Mouse (Mus musculus) kidney, embryonic 15.5 days (tissue): ENCODE data around the gene Tgm5. TPM values are rescaled to one million over a fixed set of nuclear protein-coding genes. Genes with fewer than 3 reads are reported as not detected.
A peak's percentile ranks its signal among the peaks of the same experiment; 100 is the strongest.
"Not testable (repeated sequence)": the region's sequence is repeated elsewhere in the genome, so short reads cannot be mapped to it uniquely, and the experiment has no call there.

Experiments used
- ATAC-seq: fragments of 200-750 bp; cut with Nextera tagmentation; replicated peaks from 2 replicates; pipeline ENCODE4 v1.8.0; 2017; ENCODE audit warnings: moderate TSS enrichment; ENCODE audit not compliant: low FRiP score
- H3K27ac ChIP-seq: fragments of 300-500 bp; sonication (generic); 2 replicates; pipeline ENCODE4 v1.5.1; 2015; ENCODE audit warnings: mild to moderate bottlenecking, inconsistent platforms
- H3K27me3 ChIP-seq: fragments of 300-500 bp; sonication (generic); 2 replicates; pipeline ENCODE4 v1.6.1; 2015; ENCODE audit warnings: inconsistent platforms
- H3K36me3 ChIP-seq: fragments of 300-500 bp; sonication (generic); 2 replicates; pipeline ENCODE4 v1.6.1; 2015; ENCODE audit warnings: inconsistent platforms
- H3K4me1 ChIP-seq: fragments of 300-500 bp; sonication (generic); 2 replicates; pipeline ENCODE4 v1.6.1; 2015; ENCODE audit warnings: inconsistent platforms
- H3K4me2 ChIP-seq: fragments of 300-500 bp; sonication (generic); 2 replicates; pipeline ENCODE4 v1.6.1; 2015; ENCODE audit warnings: moderate library complexity, mild to moderate bottlenecking, inconsistent platforms
- H3K4me3 ChIP-seq: fragments of 300-500 bp; sonication (generic); replicated peaks from 2 replicates; pipeline ENCODE4 v1.5.1; 2015; ENCODE audit warnings: mild to moderate bottlenecking, inconsistent platforms
- H3K9ac ChIP-seq: fragments of 300-500 bp; sonication (generic); 2 replicates; pipeline ENCODE4 v1.6.1; 2015; ENCODE audit warnings: mild to moderate bottlenecking, inconsistent platforms
- H3K9me3 ChIP-seq: fragments of 300-500 bp; sonication (generic); replicated peaks from 2 replicates; pipeline ENCODE4 v1.6.1; 2016; ENCODE audit warnings: inconsistent platforms
- WGBS: fragments of 180-500 bp; shearing (Covaris S2); methylation state at CpG from one replicate; pipeline ENCODE4 v1.1.7; 2015; ENCODE audit warnings: mixed read lengths; 5-methylcytosine and 5-hydroxymethylcytosine counted together
- polyA plus RNA-seq: library from polyadenylated mRNA; unstranded; fragments of >200 nt; fragmentation: Nextera tagmentation; extraction: Ambion mirVana; gene quantifications from 2 replicates; pipeline ENCODE4 v1.2.1, GENCODE M21; 2015

Tgm5 gene
- 6.8 and 7.8 TPM in 2 replicates for polyA plus RNA-seq

DNA sequence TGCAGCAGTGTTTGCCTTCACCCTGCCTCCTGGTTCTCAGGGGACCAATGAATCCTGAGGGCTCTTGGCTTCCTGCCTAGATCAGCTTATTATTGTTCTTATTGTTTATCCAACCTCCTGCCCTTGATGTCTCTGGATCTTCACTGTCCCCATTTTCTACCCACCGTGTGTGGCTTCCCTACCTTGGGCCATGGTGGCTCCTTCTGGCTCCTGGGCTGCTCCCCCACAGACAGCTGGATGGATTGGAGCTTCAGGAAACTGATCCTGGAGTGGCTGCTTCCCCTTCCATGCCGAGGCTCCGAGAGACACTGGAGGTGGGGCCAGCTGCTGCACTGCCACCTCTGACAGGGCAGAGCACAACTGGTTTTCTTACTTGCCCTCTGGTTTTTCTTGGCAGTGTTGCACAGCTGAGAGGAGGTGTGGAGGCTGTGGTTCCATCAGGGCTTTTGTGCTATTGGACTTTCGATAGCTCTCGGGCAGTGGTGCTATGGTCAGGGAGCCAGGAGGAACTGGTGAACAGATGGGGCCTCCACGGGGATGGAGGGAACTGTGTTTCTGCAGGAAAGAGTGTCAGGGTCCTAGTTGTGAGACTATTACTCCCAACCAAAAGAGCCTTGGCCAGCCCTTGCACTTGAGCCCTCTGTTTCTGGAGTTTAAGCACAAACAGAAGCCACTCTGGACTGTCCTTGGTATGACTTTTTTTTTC lies at the start of gene Tgm5:
Gene Tgm5 (minus strand): TSS at position 362 of the 706 bp plus-strand sequence.
- ATAC-seq: 0 out of 2 replicates have a peak, but pooled peaks have one; percentile 25
- no peak within 1 kb of the TSS for H3K9ac ChIP-seq
- WGBS: 26% methylated on average over 6 of the region's 6 CpGs

DNA sequence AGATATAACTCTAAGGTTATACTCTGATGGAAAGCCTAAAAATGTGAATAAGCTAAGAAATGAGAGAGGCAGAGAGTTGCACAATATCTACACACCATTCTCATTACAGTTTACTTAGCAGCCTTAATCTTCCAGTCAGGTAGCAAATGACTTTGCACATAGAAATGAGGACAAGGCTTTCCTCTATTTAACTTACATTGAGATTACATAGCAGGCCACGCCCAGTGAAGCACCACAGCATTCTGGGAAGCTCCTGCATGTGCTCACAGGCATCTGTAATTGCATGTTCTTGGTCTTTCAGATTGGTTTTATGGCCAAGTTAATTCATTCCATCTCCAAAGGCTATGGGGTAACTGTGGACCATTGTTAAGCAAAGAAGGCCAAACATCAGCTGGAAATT lies 47.2 kb upstream of the Tgm5 start:
- Histone ChIP-seq H3K9me3 (no peaks in the 10 kb centered on the region), H3K4me1 (no peaks in the 10 kb centered on the region), H3K27me3 (no peaks in the 10 kb centered on the region), H3K36me3 (peaks cover 9% of the 10 kb centered on the region; the same call in 1 of the 2 replicates), H3K4me2 (no peak overlapping the region), H3K27ac (no peak overlapping the region), H3K9ac (no peak overlapping the region), H3K4me3 (no peak overlapping the region)
- WGBS: 74% methylated on average over 1 of the region's 1 CpGs
- ATAC-seq: no peak

More for the DNA sequence above, at the start of gene Tgm5:
- Histone ChIP-seq H3K4me2 (0 out of 2 replicates have a peak within 1 kb of the TSS, but pooled peaks have one; percentile 17), H3K4me1 (peaks cover 11% of the 10 kb centered on the region), H3K36me3 (no peaks in the 10 kb centered on the region), H3K27ac (peak within 1 kb of the TSS; percentile 55), H3K4me3 (no peak within 1 kb of the TSS), H3K9me3 (no peaks in the 10 kb centered on the region), H3K27me3 (no peaks in the 10 kb centered on the region)

DNA sequence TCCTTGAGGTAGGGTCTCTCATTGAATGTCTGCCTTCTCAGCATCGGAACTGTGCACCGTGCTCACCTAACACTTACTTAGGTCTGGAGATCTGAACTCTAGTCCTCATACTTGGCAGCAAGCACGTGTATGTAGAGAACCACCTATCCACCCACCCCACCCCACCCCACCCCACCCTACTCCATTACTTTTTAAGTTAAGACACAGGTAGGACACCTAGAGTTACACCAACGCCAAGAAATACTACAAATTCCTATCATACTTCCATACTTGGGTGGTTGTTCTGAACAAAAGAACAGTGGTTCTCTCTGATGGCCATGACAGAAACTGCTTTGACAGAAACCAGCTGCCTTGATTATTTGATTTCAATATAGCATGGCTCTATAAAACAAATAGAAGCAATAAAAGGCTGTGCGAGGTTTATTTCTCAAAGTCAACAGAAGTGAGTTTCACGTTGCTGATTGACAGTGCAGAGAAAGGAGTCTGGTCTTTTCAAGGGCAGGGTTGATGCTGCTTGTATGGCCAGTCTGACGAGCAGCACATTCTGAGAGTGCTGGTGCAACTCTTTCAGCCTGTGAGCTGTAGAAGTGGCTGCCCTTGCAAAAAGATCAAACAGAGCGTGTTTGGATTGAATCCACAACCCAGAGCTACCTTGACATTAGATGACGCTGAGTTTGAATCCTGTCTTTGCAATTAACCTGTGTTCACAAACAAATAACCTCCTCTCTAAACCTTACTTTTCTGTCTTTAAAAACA lies 43.4 kb upstream of the Tgm5 start:
- no peak overlapping the region for H3K4me3 ChIP-seq
- H3K4me1 ChIP-seq: no peaks in the 10 kb centered on the region
- 68% methylated on average over 9 of the region's 9 CpGs for WGBS
- H3K27me3 ChIP-seq: no peaks in the 10 kb centered on the region
- H3K9me3 ChIP-seq: no peaks in the 10 kb centered on the region
- no peaks in the 10 kb centered on the region for H3K36me3 ChIP-seq
- no peak overlapping the region for H3K9ac ChIP-seq
- H3K4me2 ChIP-seq: no peak overlapping the region
- no peak overlapping the region for H3K27ac ChIP-seq
- no peak for ATAC-seq

DNA sequence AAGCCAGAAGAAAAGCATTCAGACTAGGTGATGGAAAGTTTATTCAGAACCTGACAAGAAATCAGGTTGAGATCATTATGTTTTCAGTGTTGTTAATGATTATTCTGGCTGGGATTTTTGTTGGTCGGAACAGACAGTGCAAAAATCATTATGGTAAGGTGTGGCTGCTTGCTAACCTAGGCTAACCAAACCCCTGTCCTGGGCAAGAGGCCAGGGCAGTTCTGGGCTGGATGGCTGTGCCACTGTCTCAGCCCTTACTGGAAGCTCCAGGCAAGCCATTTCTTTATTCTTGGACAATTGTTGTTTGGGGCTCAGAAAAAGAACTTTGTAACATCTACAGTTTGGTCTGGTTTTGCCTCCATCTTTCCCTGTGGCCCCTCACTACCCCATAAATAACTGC lies 41.9 kb upstream of the Tgm5 start:
- no peaks in the 10 kb centered on the region for H3K36me3 ChIP-seq
- no peak overlapping the region for H3K9ac ChIP-seq
- no peak overlapping the region for H3K4me2 ChIP-seq
- ATAC-seq: no peak
- no peaks in the 10 kb centered on the region for H3K4me1 ChIP-seq
- no peak overlapping the region for H3K27ac ChIP-seq
- 81% methylated on average over 1 of the region's 1 CpGs for WGBS
- no peak overlapping the region for H3K4me3 ChIP-seq
- no peaks in the 10 kb centered on the region for H3K27me3 ChIP-seq
- no peaks in the 10 kb centered on the region for H3K9me3 ChIP-seq

DNA sequence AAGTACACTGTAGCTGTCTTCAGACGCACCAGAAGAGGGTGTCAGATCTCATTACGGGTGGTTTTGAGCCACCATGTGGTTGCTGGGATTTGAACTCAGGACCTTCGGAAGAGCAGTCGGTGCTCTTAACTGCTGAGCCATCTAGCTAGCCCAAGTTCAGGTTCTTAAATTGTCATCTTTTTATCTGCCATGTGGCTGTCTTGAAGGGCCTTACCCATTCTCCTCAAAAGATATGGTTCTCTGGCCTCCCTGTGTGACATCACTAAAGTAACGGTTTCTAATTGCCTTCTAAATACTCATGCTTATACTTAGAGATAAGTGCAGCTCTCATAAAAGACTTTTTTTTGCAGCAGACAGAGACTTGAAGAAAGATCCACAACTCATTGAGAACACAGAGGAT lies 40.7 kb upstream of the Tgm5 start:
- ATAC-seq, H3K36me3 ChIP-seq: not testable (repeated sequence)
- 92% methylated on average over 5 of the region's 5 CpGs for WGBS

DNA sequence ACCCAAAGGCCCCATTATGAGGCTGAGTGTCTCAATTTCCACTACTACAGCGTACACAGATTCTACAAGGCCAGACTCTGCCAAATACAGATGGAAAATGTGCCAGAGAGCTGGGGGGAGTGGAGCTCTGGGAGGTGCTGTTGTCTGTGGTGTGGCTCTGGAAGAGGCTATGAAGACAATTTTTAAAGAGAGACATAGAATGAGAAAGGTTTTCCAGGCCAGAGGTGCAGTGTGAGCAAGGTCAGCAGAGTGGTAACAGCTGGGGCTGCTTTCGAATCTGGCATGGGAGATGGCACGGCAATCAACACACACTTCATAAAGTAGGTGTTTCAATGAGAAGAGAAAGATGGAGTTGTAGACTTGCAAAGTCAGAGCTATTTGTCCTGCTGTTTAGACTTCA lies 33.6 kb upstream of the Tgm5 start:
- H3K4me1 ChIP-seq: peaks cover 3% of the 10 kb centered on the region; the same call in 1 of the 2 replicates
- 80% methylated on average over 3 of the region's 3 CpGs for WGBS
- H3K4me3 ChIP-seq: no peak overlapping the region
- H3K4me2 ChIP-seq: no peak overlapping the region
- no peak overlapping the region for H3K27ac ChIP-seq
- no peaks in the 10 kb centered on the region; the same call in 1 of the 2 replicates for H3K27me3 ChIP-seq
- ATAC-seq: no peak
- H3K36me3 ChIP-seq: no peaks in the 10 kb centered on the region
- no peak overlapping the region for H3K9ac ChIP-seq
- no peaks in the 10 kb centered on the region for H3K9me3 ChIP-seq

More for the DNA sequence above, 40.7 kb upstream of the Tgm5 start:
- not testable (repeated sequence) for H3K4me3 ChIP-seq, H3K9ac ChIP-seq, H3K4me1 ChIP-seq, H3K9me3 ChIP-seq, H3K4me2 ChIP-seq, H3K27me3 ChIP-seq, H3K27ac ChIP-seq

DNA sequence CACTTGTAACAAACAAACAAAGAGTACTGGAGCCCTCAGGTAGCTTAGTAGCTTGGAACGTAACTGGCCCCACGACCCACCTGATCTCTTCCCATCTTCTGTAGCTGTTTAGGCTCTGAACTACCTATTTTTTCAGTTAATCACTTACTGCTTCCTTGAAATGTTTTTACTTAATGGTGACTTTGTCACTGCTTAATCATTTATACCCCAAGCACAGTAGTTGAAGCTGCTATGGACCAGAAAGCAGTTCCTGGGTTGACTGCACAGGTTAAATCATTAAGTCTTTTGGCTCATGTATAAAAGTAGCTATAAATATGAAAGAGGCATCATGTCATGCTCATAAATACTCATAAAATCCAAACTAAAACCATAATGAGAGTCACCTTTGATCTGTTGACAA lies 29.8 kb upstream of the Tgm5 start:
- Histone ChIP-seq H3K4me2 (no peak overlapping the region), H3K9me3 (no peaks in the 10 kb centered on the region), H3K9ac (no peak overlapping the region), H3K27me3 (no peaks in the 10 kb centered on the region; the same call in 1 of the 2 replicates), H3K36me3 (no peaks in the 10 kb centered on the region), H3K27ac (no peak overlapping the region), H3K4me3 (no peak overlapping the region), H3K4me1 (peaks cover 3% of the 10 kb centered on the region; the same call in 1 of the 2 replicates)
- 78% methylated on average over 2 of the region's 2 CpGs for WGBS
- 0 out of 2 replicates have a peak, but pooled peaks have one; percentile 54 for ATAC-seq

DNA sequence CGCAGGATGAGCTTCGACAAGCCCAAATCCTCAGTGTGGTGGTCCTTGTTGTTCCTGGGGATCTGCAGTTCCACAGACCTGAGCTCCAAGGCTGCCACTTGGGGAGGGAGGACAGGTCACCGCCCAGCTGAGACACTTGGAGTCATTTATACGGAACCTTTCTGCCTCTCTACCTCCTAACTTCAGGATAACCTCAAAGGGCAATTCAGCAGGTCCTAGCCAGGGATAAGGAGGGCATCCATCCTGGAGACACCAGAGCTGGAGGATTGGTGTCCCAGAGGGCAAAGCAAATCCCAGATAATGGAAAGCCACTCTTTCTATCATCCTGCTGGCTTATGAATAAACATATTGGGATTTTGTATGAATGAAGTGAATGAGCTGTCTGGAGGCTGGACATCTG lies 24.1 kb upstream of the Tgm5 start, which contains the start of gene Tgm7:
Gene Tgm7 (minus strand): TSS at position 101 of the 400 bp plus-strand sequence.
- Histone ChIP-seq H3K27ac (no peak within 1 kb of the TSS), H3K4me1 (no peaks in the 10 kb centered on the region), H3K36me3 (no peaks in the 10 kb centered on the region), H3K4me3 (no peak within 1 kb of the TSS), H3K27me3 (no peaks in the 10 kb centered on the region), H3K9ac (no peak within 1 kb of the TSS), H3K9me3 (no peaks in the 10 kb centered on the region), H3K4me2 (no peak within 1 kb of the TSS)
- ATAC-seq: no peak
- 89% methylated on average over 4 of the region's 4 CpGs for WGBS

DNA sequence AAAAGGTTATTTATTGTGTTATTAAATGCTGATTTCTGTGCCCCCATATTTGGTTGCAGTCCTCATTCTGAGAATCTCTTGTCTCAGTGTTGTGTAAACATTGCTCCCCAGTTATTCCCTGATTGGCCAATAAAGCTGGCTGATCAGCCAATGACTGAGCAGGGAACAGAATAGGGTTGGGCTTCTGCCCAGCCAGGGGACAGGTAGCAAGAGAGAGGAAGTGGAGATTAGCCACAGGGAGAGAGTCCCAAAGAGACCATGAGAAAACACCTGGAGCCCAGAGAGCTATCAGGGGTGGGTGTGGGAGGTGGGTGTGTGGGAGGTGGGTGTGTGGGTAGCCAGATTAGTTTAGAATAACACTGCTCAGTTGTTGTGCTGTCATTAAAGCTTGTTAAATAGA lies 20.3 kb upstream of the Tgm5 start:
- no peak overlapping the region for H3K27ac ChIP-seq
- ATAC-seq: peak; percentile 46; the same call in 1 of the 2 replicates
- H3K4me2 ChIP-seq: no peak overlapping the region
- no peaks in the 10 kb centered on the region for H3K27me3 ChIP-seq
- H3K36me3 ChIP-seq: no peaks in the 10 kb centered on the region
- H3K9ac ChIP-seq: no peak overlapping the region
- no peak overlapping the region for H3K4me3 ChIP-seq
- H3K4me1 ChIP-seq: peaks cover 10% of the 10 kb centered on the region
- no peaks in the 10 kb centered on the region for H3K9me3 ChIP-seq

DNA sequence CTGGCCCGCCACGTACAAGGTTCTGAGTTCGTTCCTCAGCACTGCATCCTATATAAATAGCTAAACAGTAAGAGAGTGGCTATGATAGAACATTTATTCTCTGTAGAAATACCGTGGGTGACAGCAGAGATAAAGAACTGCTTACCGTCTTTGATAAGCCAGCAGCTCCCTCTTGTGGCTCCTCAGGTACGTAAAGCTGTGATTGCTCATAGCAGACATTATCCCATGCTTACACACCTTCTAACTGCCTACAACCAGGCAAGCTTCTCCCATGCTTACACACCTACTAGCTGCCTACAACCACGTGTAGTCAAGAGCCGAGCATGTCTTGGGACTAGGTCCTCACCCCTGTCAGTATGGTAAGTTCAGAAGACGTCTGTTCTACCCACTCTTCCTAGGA lies 16.4 kb upstream of the Tgm5 start:
- peaks cover 10% of the 10 kb centered on the region for H3K4me1 ChIP-seq
- no peak overlapping the region for H3K9ac ChIP-seq
- peak overlapping the region; percentile 27; the same call in 1 of the 2 replicates for H3K4me2 ChIP-seq
- ATAC-seq: 0 out of 2 replicates have a peak, but pooled peaks have one; percentile 46
- WGBS: 20% methylated on average over 9 of the region's 9 CpGs
- H3K36me3 ChIP-seq: no peaks in the 10 kb centered on the region
- no peaks in the 10 kb centered on the region for H3K9me3 ChIP-seq
- no peaks in the 10 kb centered on the region for H3K27me3 ChIP-seq
- H3K27ac ChIP-seq: 0 out of 2 replicates have a peak overlapping the region, but pooled peaks have one; percentile 41
- no peak overlapping the region for H3K4me3 ChIP-seq

DNA sequence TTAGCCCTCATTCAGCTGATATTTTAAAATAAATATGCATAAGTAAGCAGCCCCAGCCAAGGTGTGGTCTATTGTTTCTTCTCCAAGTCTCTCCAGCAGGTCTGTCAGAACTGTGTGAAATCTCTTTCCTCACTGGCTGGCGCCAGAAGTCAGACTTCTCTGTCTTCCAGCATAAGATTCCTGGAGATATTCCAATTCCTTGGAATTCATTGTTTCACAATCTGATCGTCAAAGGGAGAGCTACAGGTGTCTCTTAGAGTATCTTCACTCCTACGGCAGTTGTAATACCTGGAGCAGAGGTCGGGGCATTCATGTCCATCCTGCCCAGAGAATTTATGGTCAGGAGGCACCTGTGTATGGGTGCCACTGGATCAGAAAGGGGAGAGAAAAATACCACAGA lies 4.1 kb upstream of the Tgm5 start:
- H3K9ac ChIP-seq: no peak overlapping the region
- H3K4me1 ChIP-seq: peaks cover 11% of the 10 kb centered on the region
- ATAC-seq: no peak
- H3K4me3 ChIP-seq: no peak overlapping the region
- WGBS: 67% methylated on average over 4 of the region's 4 CpGs
- H3K4me2 ChIP-seq: no peak overlapping the region
- no peak overlapping the region for H3K27ac ChIP-seq
- no peaks in the 10 kb centered on the region for H3K9me3 ChIP-seq
- no peaks in the 10 kb centered on the region for H3K27me3 ChIP-seq
- H3K36me3 ChIP-seq: no peaks in the 10 kb centered on the region

DNA sequence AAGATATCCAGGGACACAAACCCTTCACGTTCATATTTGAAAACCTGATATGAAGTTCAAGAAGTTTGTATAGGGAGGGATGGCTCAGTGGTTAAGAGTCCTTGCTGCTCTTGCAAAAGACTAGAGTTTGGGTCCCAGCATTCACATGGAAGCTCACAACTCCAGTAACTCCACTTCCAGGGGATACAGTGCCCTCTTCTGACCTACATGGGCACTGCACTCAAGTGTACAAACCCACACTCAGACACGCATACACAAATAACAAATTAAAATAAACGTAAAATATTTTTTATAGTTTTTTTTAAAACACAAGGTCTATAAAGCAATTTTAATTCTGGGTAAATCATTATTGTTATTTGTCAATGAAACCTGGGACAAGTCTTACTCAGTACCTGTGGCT lies 2.9 kb upstream of the Tgm5 start:
- Histone ChIP-seq H3K36me3 (no peaks in the 10 kb centered on the region), H3K9me3 (no peaks in the 10 kb centered on the region), H3K4me3 (no peak overlapping the region), H3K4me2 (no peak overlapping the region), H3K9ac (no peak overlapping the region), H3K27me3 (no peaks in the 10 kb centered on the region), H3K4me1 (peaks cover 11% of the 10 kb centered on the region), H3K27ac (no peak overlapping the region)
- ATAC-seq: no peak
- WGBS: 93% methylated on average over 3 of the region's 3 CpGs
